Mouse (Mus musculus): ENCODE measurements around the gene Fhdc1.

Fhdc1 gene

DNA sequence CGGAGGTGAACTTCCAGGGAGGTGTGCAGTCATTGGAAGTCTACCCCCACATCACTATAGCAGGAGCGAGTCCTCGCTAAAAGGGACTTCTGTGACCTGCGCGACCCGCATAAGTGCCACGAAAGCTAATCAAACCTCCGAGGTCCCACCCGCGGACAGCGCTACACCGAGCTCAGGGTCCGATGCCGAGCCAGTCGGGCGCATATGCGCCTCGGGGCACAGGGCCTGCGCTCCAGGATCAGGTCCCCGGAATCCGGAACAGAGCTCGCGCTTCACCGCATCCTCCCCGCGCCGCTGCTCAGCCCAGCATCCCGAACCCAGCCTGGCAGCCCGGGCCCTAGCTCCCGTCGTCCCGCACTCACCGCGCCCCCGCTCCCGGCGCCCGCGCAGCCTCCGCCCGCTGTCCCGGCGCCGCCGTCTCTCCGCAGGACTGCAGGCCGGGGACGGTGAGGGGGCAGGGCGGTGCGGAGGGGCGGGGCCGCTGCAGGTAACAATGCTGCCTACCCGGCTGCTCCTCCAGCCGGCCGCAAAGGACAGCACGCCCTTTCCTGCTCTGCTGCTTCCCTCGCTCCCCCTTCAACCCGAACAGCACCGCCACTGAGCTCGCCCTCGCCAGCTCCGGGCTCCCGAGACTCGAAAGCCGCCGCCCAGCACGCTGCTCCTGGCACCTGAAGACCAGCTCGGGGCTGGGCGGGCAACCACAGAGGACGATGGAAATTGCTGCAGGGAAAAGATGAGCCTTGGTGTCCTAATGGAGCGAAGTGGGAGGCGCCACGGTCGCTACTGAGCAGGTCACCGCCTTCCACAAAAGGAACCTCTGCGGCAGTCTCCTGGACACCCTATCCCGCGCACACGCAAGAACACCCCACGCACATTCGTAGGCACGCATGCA is at the start of gene Fhdc1:
Fhdc1 (minus strand) TSS at position 424 of the 892 bp plus-strand sequence.
- DNase-seq, result peak; percentile 87

DNA sequence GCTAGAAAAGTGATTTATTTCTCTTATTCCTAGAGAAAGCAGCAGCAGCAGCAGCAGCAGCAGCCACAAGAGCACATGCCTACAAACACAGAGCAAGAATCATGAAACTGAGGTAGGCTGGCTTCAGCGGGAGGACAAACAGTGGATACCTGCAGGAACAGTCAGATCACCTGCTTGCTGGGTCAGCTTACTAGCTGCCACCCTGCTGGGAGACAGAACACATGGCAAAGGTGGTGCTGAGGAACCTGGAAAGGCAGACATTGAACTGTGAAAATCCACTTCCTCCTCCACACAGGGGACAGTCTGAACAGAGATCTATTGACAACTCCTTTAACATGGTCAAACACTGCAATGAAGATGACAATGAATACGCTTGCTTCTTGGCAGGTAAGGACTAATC is 48.8 kb upstream of the Fhdc1 start:
- DNase-seq, result no peak

DNA sequence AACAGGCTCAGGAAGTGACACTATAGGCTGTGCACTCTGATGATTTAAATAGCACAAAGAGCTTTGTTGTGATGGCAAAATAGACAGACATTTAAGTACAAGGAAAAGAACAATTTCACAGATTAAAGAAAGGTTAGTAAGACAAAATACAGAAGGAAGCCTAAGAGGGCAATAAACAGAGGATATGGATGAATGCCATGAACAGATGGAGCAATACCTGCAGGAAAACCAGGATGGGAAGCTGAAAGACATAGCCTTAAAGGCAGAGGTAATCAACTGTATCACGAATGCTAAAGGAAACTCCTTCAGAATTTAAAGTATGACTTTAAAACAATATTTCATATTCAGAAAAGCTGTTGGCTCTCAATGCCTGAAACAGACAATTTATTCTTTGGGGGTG is 44.7 kb upstream of the Fhdc1 start:
- DNase-seq, result no peak

DNA sequence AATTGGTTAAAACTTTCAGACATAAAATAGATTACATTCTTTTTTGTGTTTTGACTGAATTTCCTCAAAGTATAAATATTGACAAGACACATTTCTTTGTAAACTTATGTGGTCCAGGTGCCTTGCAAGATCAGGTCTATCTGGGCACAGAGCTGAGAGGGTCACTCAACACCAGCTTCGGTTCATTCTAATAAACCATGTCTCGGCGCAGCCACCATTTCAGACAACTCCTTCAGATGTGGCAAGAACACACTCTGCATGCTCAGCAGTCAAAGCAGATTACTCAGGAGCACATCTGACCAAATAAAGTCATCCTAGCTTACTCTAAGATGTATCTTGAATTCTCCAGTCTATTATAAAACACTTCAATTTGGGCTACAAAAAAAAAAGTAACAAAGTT is 35.9 kb upstream of the Fhdc1 start:
- no peak for DNase-seq

DNA sequence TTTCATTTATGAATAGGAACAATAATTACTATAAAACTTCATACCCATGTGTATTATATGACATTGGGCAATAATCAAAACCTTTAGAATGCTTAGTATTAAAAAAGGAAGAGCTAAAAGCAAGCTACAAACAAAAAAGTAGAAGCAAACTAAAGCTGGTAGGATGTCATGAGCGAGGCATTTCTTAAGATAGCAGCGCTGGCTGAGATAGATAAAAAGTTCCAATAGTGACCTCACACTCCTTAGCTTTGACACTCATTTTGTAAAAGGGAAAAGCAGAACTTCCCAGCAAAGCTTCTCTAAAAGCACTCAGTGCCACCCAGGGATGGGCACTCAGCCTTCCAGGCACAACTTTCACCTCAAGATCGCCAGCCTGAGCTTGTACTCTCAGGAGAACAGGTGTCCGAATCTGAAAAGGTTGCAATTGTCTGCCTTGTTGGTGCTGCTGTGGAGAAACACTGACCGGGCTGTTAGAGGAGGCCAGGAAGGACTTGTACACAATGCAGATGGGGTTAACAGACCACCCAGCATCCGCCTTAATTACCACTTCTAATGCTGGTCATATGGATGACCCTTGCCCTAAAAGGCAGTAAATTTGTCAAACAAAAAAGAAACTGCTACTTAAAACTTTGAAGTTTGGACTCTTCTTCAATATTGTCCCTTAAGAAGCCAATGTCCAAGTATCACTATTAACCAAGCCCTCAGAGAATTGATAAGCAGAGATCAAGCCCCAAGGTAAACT is 32.7 kb upstream of the Fhdc1 start:
- no peak for DNase-seq

DNA sequence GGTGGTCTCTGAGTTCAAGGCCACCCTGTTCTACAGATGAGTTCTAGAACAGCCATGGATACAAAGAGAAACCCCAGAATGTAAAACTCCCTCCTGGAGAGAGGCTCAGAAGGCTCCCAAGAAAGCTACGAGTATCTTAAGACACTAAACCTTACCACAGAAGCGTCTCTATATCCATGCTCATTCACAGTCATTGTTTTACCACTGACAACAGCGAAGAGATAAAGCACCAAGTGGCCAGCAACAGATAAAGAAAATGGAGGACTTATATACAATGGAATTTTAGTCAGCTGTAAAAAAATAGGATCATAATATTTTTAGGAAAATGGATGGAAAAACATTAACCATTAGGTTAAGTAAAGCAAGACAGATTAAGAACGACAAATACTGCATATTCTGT is 25.0 kb upstream of the Fhdc1 start:
- no peak for DNase-seq

DNA sequence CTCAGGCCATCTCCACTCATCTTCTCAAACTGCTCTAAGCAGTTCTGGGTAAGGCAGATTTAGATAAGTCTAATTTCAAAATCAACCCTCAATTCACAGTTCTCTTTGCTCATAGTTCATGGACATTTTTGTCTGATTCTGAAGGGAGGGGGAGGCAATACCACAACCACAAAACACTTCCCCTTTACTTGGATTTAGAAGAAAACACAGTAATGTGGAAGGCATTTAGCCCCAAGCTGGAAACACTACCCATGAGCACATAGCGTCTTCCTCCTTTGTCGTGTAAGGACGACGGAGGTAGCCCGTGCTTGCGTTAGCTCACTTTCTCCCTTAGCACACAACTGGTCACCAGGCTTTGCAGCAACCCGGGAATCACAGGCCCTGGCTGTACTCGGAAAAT is 24.1 kb upstream of the Fhdc1 start:
- no peak for DNase-seq

DNA sequence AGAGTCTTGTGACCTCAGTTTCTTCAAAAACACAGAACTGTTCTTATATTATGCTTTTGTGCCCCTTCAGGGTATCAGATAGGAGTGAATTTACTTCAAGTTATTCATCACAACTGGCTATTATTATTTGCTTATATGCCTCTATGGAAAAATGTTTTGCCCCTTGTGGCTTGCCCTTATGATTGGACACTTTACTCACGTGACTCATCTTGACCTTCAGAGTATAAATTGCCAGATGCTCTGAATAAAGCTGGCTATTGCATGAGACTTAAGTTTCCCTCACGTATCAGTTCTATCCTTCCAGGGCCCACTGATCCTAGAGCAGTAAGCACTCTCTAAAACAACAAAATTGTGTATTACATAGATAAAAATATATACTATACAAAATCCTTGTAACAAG is 21.9 kb upstream of the Fhdc1 start:
- no peak for DNase-seq

DNA sequence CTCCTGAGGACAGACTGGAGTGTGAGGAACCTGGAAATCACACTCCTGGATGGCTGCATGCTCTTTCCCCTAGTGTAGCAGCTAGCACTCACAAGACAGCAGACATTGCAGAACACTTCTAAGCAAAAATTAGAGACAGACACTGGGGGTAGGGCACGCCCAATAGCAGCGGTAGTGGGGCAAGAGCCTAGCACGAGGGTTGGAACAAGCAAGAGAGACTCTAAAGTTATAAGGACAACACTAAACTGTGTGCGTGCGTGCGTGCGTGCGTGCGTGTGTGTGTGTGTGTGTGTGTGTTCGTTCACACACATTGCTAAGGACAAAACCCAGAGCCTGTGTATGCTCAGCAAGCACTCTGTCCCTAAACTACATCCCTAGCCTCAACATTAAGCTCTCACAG is 20.3 kb upstream of the Fhdc1 start:
- DNase-seq, result no peak

DNA sequence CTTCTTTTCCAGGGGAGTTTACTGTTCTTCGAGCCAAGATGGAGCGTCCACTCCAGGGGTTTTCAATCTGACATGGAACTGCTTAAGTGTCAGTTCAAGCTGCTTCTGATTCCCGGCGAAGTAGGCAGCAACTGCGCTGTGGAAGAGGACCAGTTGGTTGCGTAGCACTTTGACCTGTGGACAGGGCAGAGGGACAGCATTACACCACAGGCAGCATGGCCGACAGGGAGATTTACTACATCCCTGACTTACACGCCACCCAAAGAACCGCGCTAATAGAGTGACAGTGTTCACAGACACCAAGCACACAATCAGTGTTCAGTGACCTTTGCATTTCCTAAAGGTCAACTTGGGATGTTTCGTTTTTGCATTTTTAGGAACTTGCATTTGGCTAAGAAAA is 17.5 kb upstream of the Fhdc1 start:
- no peak for DNase-seq

DNA sequence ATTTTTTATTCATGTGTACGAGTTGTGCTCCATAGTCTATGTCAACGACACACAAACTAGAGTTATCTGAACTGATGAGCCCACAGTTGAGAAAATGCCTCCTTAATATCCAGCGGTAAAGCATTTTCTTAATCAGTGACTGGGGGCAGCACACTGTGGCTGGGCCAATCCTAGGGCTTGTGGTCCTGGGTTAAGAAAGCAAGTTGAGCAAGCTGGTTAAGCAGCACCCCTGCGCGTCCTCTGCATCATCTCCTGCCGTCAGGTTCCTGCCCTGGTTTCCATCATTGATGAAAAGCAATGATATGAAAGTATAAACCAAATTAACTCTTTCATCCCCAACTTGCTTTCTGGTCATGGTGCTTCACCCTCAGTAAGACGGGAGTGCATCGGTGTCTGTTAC is 12.4 kb upstream of the Fhdc1 start:
- no peak for DNase-seq

DNA sequence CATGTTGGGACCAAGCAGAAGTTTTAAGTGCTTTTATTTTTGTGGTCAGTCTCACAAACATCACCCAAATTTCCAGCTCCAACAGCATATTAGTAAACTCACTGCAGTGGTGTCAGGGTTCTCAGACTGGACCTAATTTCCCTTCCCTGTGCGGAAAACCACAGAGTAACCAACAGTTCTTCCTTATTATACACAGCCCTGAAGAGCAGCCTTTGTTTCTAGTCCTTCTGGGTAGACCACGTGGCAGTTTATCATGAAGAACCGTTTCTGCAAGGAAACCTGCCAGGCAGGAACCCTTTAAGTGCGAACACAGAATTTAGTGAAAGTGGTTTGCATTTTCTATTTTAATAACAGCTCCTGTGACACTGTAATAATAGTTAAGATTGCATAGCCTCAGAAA is 11.9 kb upstream of the Fhdc1 start:
- DNase-seq, result no peak

DNA sequence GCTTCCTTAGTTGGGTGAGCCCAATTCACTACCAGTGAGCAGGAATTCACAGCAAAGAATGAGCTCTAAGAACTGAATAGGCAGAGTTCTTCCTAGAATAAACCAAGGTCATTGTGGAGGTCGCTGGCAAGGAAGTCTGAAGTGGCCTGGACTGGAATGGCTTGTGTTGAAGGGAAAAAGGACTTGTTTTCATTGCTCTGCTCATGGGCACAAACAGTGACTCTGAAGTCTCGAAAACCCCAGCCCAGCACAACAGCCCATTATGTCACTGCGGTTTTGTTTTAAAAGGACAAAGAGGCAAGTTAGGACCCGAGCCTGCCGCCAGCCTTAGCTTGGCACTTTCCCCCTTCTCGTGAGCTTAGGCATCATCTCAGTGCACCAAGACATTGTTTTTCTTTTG is 8.5 kb upstream of the Fhdc1 start:
- no peak for DNase-seq

DNA sequence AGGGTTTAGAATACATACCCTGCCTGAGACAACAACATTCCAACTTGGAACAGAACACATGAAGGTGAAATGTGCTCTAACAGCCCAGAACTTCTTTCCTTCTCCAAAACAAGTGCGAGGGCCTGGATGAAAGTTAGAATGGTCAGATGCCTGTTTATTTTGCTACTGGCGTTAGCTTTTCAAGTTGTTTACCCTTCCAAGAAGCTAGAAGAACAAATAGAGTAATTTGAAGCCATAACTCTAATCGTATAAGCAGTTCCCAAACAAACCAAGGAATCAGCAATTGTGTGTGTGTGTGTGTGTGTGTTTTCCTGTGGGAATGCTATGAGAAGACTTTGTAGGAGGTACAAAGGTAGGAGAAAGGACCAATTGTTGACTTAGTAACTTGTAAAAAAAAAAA is 4.7 kb upstream of the Fhdc1 start:
- no peak for DNase-seq

DNA sequence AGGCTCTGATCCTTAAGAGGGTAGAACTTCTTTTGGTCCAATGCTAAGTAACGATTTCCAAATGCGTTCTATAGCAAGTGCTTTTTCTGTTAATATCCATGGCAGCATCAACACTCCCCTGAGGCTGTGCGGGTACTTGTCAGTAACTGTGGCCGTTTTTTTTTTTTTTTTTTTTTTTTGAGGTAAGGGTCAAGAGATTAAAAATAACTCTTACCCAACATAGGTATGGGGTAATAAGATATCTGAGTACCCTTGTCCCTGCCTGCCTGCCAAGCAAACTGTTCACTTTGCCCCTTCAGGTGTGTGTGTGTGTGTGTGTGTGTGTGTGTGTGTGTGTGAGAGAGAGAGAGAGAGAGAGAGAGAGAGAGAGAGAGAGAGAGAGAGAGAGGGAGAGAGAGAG is 4.1 kb upstream of the Fhdc1 start:
- DNase-seq, result no peak

DNA sequence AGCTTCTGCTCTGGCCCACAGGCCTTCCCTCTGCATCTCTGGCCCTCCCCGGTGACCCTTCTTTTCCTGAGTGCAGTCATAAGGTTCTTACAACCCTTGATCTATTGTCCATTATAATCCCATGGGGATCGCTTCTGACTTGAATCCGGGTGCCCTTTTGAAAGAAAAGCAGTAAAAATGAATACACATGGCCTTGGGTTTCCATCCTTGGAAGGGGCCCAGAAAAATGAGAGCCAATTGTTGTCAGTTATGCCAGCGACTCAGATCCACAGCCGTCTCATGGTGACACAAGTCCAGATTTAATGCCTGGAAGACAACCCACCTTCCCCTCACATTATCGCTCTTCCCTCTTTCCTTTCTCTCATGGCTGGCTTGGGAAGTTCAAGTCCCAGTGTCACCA is 1.9 kb upstream of the Fhdc1 start:
- DNase-seq, result no peak

DNA sequence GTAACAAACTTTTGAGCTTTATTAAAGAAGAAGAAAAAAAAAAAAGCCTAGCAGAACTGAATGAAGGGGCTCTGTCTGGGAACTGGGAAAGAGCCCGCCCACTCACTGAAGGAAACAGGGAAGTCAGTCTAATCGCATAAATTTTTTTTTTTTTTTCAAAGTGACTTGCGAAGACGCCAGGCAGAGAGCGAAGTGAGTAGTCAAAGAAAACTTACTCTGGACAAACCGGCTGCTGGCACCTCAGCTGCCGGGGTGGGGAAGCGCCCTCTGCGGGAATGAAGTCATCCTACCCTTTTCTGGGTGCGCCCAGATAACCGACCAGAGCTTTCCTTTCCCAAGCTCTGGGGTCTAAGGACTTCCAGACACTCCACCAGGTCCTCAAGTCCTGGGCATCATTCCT is 875 bp upstream of the Fhdc1 start:
- DNase-seq, result peak; percentile 82

DNA sequence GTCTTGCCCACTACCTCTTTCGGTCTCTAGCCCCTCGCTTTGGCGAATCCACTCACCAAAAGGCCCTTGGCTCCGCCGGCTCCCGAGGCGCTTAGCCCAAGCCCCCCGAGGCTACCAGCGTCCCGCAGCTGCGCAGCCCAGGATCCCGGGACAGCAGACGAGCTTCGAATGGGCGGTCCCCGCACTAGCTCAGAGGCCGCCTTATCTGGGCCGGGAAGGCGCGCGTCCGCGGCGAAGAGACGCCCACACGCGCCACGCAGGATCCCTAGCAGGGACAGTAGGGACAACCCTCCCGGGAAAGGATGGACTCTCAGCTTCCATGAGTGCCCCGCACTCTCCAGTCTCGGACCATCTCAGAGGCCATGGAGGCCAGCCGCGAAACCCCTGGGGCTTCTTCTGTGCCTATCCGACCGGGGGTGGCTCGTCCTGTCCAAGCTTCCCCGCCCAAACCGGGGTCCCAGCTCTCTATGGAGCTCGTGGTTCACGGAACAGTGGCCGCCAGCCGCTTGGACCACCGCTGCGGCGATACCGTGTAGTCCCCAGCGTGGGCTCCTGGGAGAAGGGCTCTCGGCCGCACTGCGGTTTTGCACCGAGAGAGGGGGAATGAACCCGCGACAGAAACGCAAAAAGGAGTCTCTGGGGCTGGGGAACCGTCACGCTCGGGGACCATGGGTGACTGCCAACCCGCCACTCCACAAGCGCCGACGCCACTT is 780 bp downstream of the Fhdc1 start:
- DNase-seq, result peak; percentile 91

DNA sequence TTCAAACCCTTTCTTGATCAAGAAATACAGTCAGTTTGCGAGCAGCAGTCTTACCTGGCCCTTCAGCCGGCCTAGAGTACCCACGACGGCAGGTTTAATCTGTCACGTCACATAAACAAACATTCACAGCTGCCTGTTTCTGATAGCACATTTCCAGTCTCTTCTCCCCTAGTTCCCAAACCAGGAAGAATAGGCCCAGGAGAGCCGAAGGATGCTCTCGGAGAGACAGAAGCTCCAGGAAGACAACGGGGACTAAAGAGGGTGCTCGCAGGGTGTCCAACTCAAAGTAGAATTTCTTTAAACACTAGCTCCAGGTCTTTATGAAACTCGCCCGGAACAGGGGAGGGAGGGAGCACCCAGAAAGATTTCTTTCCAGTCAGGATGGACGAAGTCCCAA is 1.3 kb downstream of the Fhdc1 start:
- DNase-seq, result peak; percentile 68

DNA sequence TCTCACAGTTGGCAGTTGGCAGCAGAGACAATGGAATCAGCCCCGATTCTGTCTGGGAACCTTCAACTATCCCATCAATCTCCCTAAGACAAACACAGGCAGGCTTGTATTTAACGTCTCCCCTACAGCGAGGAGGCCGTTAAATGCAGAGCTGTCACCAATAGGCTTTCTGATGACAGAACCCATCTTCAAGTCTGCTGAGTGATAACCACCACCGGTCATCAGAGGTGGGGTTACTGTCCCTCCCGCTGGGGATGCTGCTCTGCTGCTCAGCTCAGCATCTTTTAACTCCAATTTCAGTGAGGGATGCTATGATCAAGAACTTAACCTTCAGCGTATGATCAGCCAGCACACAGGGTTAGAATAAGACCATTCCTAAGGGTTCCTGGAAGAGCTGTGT is 2.0 kb downstream of the Fhdc1 start:
- DNase-seq, result peak; percentile 83

DNA sequence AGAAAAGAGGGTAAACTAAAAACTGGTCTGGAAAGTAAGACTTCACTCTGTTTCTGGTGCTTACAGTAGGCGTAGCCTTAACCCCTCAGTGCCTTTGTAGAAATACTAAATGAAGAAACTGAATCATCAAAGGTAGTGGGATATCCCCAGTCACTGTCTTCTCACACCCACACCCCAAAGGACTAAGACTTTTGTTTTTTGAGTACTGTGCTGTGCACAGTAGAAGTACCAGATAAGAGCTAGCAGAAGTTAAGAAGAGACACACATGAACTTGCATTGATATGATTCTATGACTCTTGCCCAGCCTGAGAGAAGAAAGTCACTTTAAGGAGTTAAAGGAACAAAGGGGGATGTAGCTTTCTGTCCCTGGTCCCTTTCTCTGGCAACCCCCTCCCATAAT is 2.7 kb downstream of the Fhdc1 start:
- DNase-seq, result no peak

DNA sequence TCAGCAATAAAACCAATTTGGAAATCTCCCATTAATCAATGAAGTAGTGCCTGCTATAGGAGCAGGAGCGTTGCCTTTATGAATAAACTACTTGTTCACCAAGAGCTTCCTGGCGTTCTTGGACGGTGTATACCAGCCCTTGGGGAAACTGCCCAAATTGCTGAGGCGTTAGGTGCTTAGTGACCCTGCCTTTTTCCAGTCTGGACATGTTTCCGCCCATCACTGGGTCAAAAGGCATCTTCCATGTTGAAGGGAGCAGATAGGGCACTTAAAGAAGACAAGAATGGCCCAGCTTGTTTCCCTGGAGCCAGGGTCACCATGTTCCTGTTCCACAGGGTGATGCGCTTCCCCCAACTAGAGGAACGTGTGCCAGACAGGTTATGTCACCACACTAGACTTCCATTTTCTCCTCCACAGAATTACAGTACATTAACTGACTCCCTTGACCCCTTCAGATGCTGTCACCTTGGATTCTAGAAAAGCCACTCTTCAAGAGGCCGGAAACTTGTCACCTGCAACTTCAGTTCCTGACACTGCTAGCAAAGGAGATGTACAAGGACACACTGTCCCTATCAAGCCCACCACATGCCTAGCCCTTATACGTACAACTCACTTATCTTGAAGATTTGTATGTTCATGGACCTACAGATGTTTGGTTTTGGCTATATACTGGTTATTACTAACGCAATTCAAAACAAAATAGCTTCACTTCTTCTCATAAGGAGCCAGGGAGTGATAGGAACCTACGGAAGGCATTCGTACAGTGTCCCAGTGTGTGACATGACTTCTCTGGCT is 5.1 kb downstream of the Fhdc1 start:
- no peak for DNase-seq

DNA sequence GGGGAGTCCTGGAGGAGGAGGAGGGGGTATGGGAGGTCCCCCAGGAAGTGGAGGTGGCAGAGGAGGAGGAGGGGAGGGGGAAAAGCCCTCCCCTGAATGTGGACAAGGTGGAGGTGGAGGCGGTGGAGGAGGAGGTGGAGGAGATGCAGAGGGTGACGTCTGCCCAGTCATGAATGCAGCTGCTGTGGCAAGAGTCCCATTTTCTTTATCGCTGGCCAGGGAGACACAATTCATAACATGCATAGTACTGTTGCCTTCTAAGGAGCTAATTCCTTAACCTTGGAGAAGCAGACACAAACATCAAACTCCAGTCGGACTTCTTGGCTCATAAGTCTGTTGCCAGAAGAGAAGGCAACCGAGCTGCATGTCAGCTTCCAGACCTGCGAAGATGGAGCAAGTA is 5.8 kb downstream of the Fhdc1 start:
- DNase-seq, result no peak

Measured in liver (tissue).